Comparison of ENCODE assay signal across 9 mouse cellular contexts in the genomic region with DNA sequence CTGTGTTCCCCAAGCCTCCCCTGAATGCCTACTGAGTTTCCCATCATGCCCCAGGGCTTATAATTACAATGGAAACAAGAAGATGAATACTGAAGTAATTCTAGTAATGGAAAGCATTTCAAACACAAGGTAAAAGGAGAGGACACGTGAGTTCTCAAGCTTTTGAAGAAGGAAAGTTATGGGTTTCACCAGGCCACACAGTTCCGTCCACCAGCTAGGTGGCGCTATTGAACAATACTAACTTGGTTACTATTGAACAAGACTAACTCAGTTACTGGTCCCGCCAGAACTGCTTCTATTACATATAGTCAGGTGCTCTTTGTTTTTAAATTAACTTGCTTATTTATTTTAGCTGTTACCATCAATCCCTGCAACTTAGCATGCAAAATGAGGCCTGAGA.
DNase-seq lines count a peak whose midpoint lies in the region; ATAC-seq and TF ChIP-seq lines count a peak whose summit lies in the region.
"Had no signal": no experiment of that assay in that cellular context is flagged by ENCODE, and none has a peak within 500 bp of the region (broad histone marks: within the 10 kb centered on the region; RNA-seq: fewer than 3 reads in every experiment).

No protein-coding gene starts in this region.

- H3K27me3 ChIP-seq in ES-Bruce4 (ENCODE audit: control insufficient read depth, insufficient read depth, low read length, poor library complexity, severe bottlenecking) = no peaks in the 10 kb centered on the region
- no peaks in the 10 kb centered on the region for H3K27me3 ChIP-seq in splenic B cell, adult 2 months (ENCODE audit: control insufficient read depth, insufficient read depth, low read length, poor library complexity, severe bottlenecking)
- H3K27me3 ChIP-seq: limb, embryonic 12.5 days had no signal

- ATAC-seq in frontal cortex, adult (ENCODE audit: low TSS enrichment) = peak; percentile 69

- no peak for TF ChIP-seq POLR2A in ES-Bruce4 (IDR thresholded peaks at IDR 0.05; ENCODE audit: insufficient read depth, low read length)

- no peaks in the 10 kb centered on the region for H3K36me3 ChIP-seq in ES-Bruce4 (ENCODE audit: control insufficient read depth, insufficient read depth, low read length, poor library complexity, severe bottlenecking)
- no peaks in the 10 kb centered on the region for H3K36me3 ChIP-seq in splenic B cell, adult 2 months (ENCODE audit: control insufficient read depth, insufficient read depth, low read length, poor library complexity, severe bottlenecking)
- H3K36me3 ChIP-seq: limb, embryonic 12.5 days had no signal

- TF ChIP-seq CTCF in ES-Bruce4 (IDR thresholded peaks at IDR 0.05; ENCODE audit: low read depth, low read length) = peak; percentile 40

- H3K9ac ChIP-seq in ES-Bruce4 (ENCODE audit: low read depth, poor library complexity, severe bottlenecking) = no peak overlapping the region
- H3K9ac ChIP-seq: limb, embryonic 12.5 days had no signal

- H3K4me3 ChIP-seq in ES-Bruce4 (ENCODE audit: low read depth, low read length) = no peak overlapping the region
- H3K4me3 ChIP-seq: limb, embryonic 12.5 days had no signal

- no peak for TF ChIP-seq EP300 in ES-Bruce4 (IDR thresholded peaks at IDR 0.05; ENCODE audit: insufficient read depth, low read depth, low read length)

- H3K9me3 ChIP-seq in ES-Bruce4 (replicated peaks; ENCODE audit: control insufficient read depth, insufficient read depth, low read length, poor library complexity, severe bottlenecking) = no peaks in the 10 kb centered on the region
- H3K9me3 ChIP-seq: limb, embryonic 12.5 days had no signal

- no peaks in the 10 kb centered on the region for H3K4me1 ChIP-seq in ES-Bruce4 (ENCODE audit: control insufficient read depth, insufficient read depth, low read length)
- H3K4me1 ChIP-seq: limb, embryonic 12.5 days had no signal

- H3K27ac ChIP-seq in ES-Bruce4 (ENCODE audit: insufficient read depth, low read length) = no peak overlapping the region
- H3K27ac ChIP-seq: limb, embryonic 12.5 days had no signal

- intact Hi-C loops in heart, postnatal 25 days (cut with DNase I) = loop anchor here (5.0 kb wide), 1 partner anchor 475 kb away; no protein-coding TSS in a partner anchor

- peak; percentile 39 to 79 for DNase-seq in heart, adult 18-20 months
- DNase-seq in heart, postnatal 25 days (ENCODE audit: low spot score) = no peak
- peak; percentile 34 for DNase-seq in c-Kit-positive CD71-positive TER-119-negative erythroid progenitor cells, embryonic 14.5 days (ENCODE audit: low read depth)
- peak; percentile 81 to 83 for DNase-seq in kidney, postnatal 4 days
- peak; percentile 83 for DNase-seq in lung, postnatal 36 days
- peak; percentile 75 for DNase-seq in splenic B cell, adult 2 months (ENCODE audit: low read depth, low spot score)
